Mouse (Mus musculus): Measurements from ENCODE around the gene Bmper.

GRCm38 (mm10) chr9:23453309-23453708, 230.4 kb downstream of the Bmper start:
- no peak for TF ChIP-seq CTCF (IDR thresholded peaks at IDR 0.05; ENCODE audit: borderline replicate concordance, insufficient read depth, low read length)
- no peak for TF ChIP-seq POLR2A (IDR thresholded peaks at IDR 0.05; ENCODE audit: low read depth, low read length)

Measured in embryonic fibroblast, embryonic 13.5 days (primary cell).